Mouse (Mus musculus) heart, postnatal 4 days (tissue): ENCODE measurements at regions not wholly inside any gene's neighbourhood (a gene's known extent, or its start where the extent isn't known, plus 50 kb on each side); places are given as distances from the start of the nearest gene placed in this dataset.

Experiments
- DNase-seq: peaks from one replicate; pipeline ENCODE4 v3.0.0; 2021

DNA sequence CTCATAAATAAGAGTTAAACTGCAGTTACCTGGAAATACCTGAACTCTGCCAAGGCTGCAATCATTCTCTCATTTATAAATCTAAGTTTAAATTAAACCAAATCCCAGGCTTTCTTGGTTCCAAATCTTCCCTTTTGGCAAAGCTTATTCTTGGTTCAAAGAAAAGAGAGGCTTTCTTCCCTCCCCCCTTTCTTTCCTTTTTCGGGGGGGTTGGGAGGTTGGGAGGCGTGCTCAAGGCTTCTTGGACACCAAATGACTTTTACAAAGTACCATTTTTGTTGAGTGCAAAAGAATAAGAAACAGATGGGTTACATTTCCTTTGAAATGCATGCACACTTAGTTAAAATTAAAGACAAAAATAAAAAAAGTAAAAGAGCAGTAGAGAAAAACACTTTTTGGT lies 105.4 kb upstream of the Mroh9 start:
- no peak for DNase-seq

DNA sequence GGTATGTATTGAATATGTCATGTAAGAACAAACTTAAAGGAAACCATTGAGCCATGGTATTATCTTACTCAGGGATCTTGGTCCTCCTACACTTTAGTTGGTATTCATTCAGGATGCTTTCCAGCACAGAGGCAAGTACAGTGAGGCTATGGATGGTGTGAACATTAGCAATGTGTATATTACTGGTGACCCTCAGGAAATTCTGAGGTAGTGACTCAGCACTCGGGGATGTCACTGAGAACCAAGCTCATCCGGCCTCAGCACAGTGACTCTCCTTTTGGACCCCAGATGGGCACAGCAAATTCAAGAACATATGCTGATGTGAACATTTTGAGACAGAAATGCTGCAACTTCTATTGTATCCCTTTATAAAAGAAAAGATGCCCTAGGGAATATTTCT lies 96.4 kb upstream of the Mroh9 start:
- DNase-seq: no peak

DNA sequence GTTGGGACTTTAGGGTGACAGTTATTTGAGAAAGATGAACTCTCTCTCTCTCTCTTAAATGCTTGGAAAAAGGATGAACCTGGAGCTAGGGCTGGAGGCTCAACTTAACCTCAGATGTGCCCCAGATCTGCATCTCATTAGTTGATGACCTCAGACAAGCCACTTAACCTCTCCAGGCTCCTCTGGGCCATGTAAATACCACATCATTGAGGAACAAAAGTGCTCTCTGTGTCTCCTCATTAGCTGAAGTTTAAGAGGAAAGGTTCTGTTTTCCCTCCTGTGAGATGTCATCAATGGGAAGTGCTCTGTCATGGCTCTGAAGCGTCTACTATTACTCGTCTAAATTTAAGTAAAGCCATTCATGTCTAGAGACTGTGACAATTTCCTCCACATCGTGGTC lies 91.5 kb upstream of the Mroh9 start:
- DNase-seq: no peak

DNA sequence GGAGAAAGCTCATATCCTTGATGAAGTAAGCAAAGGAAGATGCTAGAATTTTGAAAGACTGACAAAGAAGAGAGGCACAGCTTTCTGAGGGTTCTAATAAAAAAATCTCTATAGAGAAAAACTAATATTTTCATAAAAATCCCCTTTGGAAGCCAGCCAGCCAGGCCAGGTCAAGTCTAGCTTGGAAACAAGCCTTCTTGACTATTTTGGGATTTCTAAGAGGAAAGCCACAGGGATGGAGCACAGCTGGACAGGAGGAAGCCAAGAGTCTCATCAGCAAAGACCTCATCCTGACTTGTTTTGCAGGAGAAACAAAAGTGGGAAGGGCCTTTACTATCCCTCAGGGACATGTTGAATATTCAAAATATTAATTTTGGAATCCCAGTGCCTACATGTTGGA lies 81.6 kb upstream of the Mroh9 start:
- peak; percentile 61 for DNase-seq

DNA sequence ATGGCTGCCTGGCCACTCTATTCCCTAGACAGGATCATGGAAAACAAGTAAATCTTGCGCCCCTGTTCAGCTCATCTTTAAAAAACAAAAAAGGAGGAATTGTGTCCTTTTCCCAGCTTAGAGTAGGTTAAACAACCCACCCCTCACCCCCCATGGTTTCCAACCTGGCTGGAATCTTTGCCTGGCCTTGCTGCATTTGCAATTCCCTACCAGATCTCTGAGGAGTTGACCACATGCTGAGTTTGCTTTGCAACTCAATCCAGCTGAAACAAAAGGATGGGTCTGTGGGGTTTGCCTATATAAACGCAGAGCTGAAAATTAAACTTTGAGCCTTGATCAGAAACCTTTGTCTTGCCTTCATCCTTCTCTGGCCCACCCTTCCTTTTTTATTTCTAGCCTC lies 78.2 kb upstream of the Mroh9 start:
- no peak for DNase-seq

DNA sequence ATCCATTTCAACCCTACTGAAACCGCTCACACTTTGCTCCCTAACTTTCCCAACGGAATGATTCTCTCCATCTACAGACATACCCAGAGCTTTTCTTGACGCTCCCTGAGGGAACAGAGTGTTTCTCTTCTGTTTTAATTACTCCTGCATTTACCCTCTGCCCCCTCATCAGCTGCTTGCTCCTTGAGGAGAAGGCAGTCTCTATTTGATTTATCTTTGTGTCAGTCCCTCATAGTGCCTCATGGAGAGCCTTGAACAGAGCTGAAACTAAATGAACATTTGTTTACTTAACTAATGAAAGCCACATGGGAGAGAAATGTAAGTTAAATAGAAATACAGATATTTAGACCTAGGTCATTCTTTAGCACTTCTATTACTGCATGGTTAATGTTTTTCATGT lies 74.4 kb upstream of the Mroh9 start:
- DNase-seq: no peak

DNA sequence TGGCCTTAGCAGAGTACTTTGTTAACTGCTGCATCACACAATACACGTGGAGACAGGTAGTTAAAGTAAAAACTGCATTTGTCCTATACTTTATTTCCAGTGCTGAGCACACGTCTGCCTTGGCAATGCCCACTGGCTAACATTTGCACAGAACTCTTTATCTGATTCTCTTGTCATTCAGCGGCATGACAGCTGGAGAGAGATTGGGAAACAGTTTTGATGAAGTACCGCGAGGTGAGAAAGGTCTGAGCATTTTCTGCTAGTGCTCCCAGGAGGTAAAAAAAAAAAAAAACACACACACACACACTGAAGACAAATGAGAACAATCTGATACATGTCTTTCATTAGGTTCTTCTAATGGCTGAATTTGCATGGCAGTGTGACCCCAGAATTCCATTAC lies 73.0 kb upstream of the Mroh9 start:
- DNase-seq: no peak

DNA sequence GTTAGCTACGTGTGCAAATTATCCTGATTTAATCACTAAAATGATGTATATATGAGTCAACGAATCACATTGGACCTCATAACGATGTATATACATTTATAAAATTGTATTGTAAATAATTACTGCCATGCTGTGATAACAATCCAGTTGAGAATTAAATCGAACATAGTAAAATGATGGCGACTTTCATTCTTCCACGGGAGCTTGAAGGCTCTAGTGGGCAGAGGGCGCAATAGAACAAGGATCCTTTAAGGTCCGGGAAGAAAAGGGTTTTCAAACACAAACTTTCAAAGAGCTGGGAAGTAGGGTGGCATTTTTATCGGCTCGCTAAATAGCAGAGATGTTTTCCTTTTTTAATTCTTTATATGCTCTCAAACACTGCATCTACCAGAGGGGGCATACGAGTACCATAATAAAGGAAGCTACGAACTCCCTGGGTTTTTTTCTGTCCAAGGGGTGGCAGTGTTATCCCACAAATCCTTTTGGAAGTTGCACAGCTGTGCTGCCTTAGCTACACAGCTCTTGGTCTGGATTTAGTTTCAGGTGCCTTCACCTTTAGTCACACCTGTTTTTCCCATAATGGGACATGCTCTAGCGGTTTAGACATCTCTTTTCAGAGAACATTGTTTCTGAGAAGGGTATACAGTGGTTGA lies 64.9 kb upstream of the Mroh9 start:
- DNase-seq: peak; percentile 84

DNA sequence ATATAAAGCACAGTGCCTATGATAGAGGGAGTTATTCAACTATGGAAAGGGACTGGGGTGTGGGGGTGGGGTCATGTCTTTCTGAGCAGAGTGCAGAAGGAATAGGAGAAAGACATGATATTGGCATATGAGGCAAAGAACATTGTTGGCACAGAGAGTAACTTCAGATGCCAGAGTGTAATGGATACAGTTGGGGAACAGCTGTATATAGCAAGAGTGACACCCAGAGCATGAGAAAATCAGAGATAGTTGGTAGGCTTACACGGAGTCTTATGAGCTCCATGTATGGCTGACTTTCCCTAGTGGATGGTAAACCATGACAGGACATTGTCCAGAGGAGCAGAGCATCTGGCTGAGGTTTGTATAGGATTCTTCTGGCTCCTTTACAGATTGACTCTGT lies 61.2 kb upstream of the Mroh9 start:
- no peak for DNase-seq

DNA sequence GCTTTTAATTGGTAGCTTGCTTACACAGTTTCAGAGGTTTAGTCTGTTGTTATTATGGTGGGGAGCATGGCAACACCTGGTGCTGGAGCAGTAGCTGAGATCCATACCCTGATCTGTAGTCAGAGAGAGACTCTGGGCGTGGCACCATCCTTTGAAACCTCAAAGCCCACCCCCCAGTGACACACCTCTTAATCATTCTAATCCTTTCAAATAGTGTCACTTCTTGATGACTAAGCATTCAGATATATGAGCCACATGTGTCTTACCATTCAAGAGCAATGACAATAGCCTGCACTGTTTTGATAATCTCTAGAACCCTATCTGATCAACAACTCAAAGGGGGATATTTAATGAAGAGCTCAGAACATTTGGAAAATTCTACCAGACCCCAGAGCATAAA lies 57.6 kb upstream of the Mroh9 start:
- no peak for DNase-seq

DNA sequence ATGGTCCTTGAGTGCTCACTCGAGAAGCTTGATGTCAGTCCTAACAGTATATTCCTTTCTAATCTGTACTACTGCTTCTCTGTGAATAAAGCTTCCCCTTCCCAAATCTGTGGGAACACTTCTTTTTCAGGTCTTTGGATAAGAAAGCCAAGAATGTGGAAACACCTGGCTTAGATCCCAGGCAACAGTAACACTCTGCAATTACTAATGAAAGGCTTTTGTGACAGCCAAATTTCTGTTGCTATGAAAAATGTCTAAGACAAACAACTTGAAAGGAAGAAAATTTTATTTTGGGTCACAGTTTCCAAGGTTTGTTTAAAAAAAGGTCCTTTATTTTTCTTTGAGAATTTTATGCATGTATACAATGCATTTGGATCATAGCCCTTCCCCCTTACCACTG lies 56.0 kb upstream of the Mroh9 start:
- no peak for DNase-seq

DNA sequence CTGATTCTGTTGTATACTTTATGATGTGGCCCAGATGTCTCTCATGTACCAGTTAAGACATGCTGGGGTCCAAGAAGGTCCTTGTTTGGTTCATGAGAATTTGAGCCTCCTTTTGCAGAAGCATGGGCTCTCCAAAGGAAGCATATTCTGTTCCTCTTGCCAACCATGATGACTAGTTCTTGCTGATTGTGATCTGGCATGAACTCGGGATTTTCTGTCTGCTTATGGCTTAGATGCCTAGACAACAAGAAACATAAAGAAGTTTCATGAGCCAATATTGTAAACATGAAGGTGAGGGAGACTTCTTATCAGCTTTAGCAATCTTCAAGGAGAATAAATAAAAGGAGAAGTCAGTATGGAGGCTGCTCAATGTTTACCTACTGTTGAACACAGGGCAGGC lies 52.7 kb upstream of the Mroh9 start:
- no peak for DNase-seq
